Mouse (Mus musculus): ENCODE data around the gene Pdlim3. TPM values are rescaled to one million over a fixed set of nuclear protein-coding genes. Genes with fewer than 3 reads are reported as not detected.

Pdlim3 gene
- polyA plus RNA-seq, 1 experiment from 2014 or later = 14.0 TPM

GRCm38 (mm10) chr8:45906251-45906619, 21.0 kb downstream of the Pdlim3 start:
- no peaks in the 10 kb centered on the region for H3K9me3 ChIP-seq
- peak; percentile 36; the same call in 1 of the 2 replicates for ATAC-seq (ENCODE audit: low FRiP score)
- H3K36me3 ChIP-seq (replicated peaks) = no peaks in the 10 kb centered on the region
- no peak overlapping the region for H3K4me3 ChIP-seq (replicated peaks)
- peaks cover 17% of the 10 kb centered on the region for H3K4me1 ChIP-seq
- H3K9ac ChIP-seq = no peak overlapping the region
- WGBS = 36% methylated on average over 4 of the region's 4 CpGs
- H3K4me2 ChIP-seq = no peak overlapping the region
- no peak overlapping the region for H3K27ac ChIP-seq
- H3K27me3 ChIP-seq = peaks cover 14% of the 10 kb centered on the region

GRCm38 (mm10) chr8:45913707-45914106, 28.4 kb downstream of the Pdlim3 start:
- 86% methylated on average over 11 of the region's 11 CpGs for WGBS

GRCm38 (mm10) chr8:45916496-45916895, 31.2 kb downstream of the Pdlim3 start:
- H3K4me1 ChIP-seq = no peaks in the 10 kb centered on the region
- no peak for ATAC-seq (ENCODE audit: low FRiP score)
- H3K27ac ChIP-seq = no peak overlapping the region
- H3K36me3 ChIP-seq (replicated peaks) = no peaks in the 10 kb centered on the region
- no peaks in the 10 kb centered on the region for H3K27me3 ChIP-seq
- no peaks in the 10 kb centered on the region for H3K9me3 ChIP-seq
- H3K4me2 ChIP-seq = no peak overlapping the region
- H3K9ac ChIP-seq = no peak overlapping the region
- WGBS = 88% methylated on average over 3 of the region's 3 CpGs
- H3K4me3 ChIP-seq (replicated peaks) = no peak overlapping the region

More at GRCm38 (mm10) chr8:45913707-45914106, 28.4 kb downstream of the Pdlim3 start:
- no peak overlapping the region for H3K4me3 ChIP-seq (replicated peaks)
- H3K9me3 ChIP-seq = no peaks in the 10 kb centered on the region
- H3K36me3 ChIP-seq (replicated peaks) = no peaks in the 10 kb centered on the region
- H3K4me2 ChIP-seq = no peak overlapping the region
- no peak overlapping the region for H3K9ac ChIP-seq
- no peak for ATAC-seq (ENCODE audit: low FRiP score)
- H3K4me1 ChIP-seq = peaks cover 3% of the 10 kb centered on the region
- H3K27ac ChIP-seq = no peak overlapping the region
- no peaks in the 10 kb centered on the region for H3K27me3 ChIP-seq

- Histone ChIP-seq H3K4me2 (no peak overlapping the region), H3K36me3 (replicated peaks) (no peaks in the 10 kb centered on the region), H3K9ac (no peak overlapping the region), H3K4me3 (replicated peaks) (no peak overlapping the region), H3K27me3 (no peaks in the 10 kb centered on the region), H3K27ac (no peak overlapping the region), H3K4me1 (no peaks in the 10 kb centered on the region), H3K9me3 (no peaks in the 10 kb centered on the region)
- WGBS = 84% methylated on average over 20 of the region's 20 CpGs
- no peak for ATAC-seq (ENCODE audit: low FRiP score)
Measured at GRCm38 (mm10) chr8:45917040-45917679, 31.9 kb downstream of the Pdlim3 start.

- Histone ChIP-seq H3K36me3 (replicated peaks) (no peaks in the 10 kb centered on the region), H3K4me3 (replicated peaks) (no peak overlapping the region), H3K27ac (no peak overlapping the region), H3K9ac (no peak overlapping the region), H3K4me2 (no peak overlapping the region), H3K4me1 (no peaks in the 10 kb centered on the region), H3K27me3 (no peaks in the 10 kb centered on the region), H3K9me3 (no peaks in the 10 kb centered on the region)
- WGBS = 86% methylated on average over 15 of the region's 15 CpGs
- no peak for ATAC-seq (ENCODE audit: low FRiP score)
Measured at GRCm38 (mm10) chr8:45918891-45919290, 33.6 kb downstream of the Pdlim3 start.

- WGBS = 89% methylated on average over 7 of the region's 7 CpGs
- Histone ChIP-seq H3K4me3 (replicated peaks) (no peak overlapping the region), H3K27ac (no peak overlapping the region), H3K4me2 (no peak overlapping the region), H3K9me3 (no peaks in the 10 kb centered on the region), H3K27me3 (no peaks in the 10 kb centered on the region), H3K36me3 (replicated peaks) (no peaks in the 10 kb centered on the region), H3K9ac (no peak overlapping the region), H3K4me1 (no peaks in the 10 kb centered on the region)
- no peak for ATAC-seq (ENCODE audit: low FRiP score)
Measured at GRCm38 (mm10) chr8:45920392-45920791, 35.1 kb downstream of the Pdlim3 start.

- no peak for ATAC-seq (ENCODE audit: low FRiP score)
- WGBS = 96% methylated on average over 7 of the region's 7 CpGs
- H3K27ac ChIP-seq = no peak overlapping the region
- no peak overlapping the region for H3K4me2 ChIP-seq
- no peaks in the 10 kb centered on the region for H3K36me3 ChIP-seq (replicated peaks)
- no peak overlapping the region for H3K4me3 ChIP-seq (replicated peaks)
- H3K27me3 ChIP-seq = no peaks in the 10 kb centered on the region
- no peaks in the 10 kb centered on the region for H3K9me3 ChIP-seq
- no peaks in the 10 kb centered on the region for H3K4me1 ChIP-seq
- H3K9ac ChIP-seq = no peak overlapping the region
Measured at GRCm38 (mm10) chr8:45922116-45922515, 36.9 kb downstream of the Pdlim3 start.

- peak within 1 kb of the TSS; percentile 37 for H3K4me3 ChIP-seq (replicated peaks)
- H3K9me3 ChIP-seq = no peaks in the 10 kb centered on the region
- no peaks in the 10 kb centered on the region for H3K36me3 ChIP-seq (replicated peaks)
- no peak within 1 kb of the TSS for H3K27ac ChIP-seq
- 3% methylated on average over 23 of the region's 23 CpGs for WGBS
- no peaks in the 10 kb centered on the region for H3K27me3 ChIP-seq
- peaks cover 4% of the 10 kb centered on the region for H3K4me1 ChIP-seq
- peak; percentile 73 for ATAC-seq (ENCODE audit: low FRiP score)
- 0 out of 2 replicates have a peak within 1 kb of the TSS, but pooled peaks have one; percentile 17 for H3K9ac ChIP-seq
- H3K4me2 ChIP-seq = peak within 1 kb of the TSS; percentile 59
Measured at GRCm38 (mm10) chr8:45934582-45935014, 49.3 kb downstream of the Pdlim3 start, which contains the start of gene Ccdc110. Gene Ccdc110, plus strand, starts transcription at chr8:45934619.

GRCm38 (mm10) chr8:45936986-45937385, 51.7 kb downstream of the Pdlim3 start:
- 90% methylated on average over 9 of the region's 9 CpGs for WGBS
- no peaks in the 10 kb centered on the region for H3K9me3 ChIP-seq
- H3K36me3 ChIP-seq (replicated peaks) = no peaks in the 10 kb centered on the region
- no peak overlapping the region for H3K27ac ChIP-seq
- H3K4me1 ChIP-seq = peaks cover 4% of the 10 kb centered on the region
- no peaks in the 10 kb centered on the region for H3K27me3 ChIP-seq
- no peak overlapping the region for H3K9ac ChIP-seq
- H3K4me2 ChIP-seq = no peak overlapping the region
- ATAC-seq (ENCODE audit: low FRiP score) = no peak
- no peak overlapping the region for H3K4me3 ChIP-seq (replicated peaks)

- Histone ChIP-seq H3K9ac (no peak overlapping the region), H3K4me1 (no peaks in the 10 kb centered on the region), H3K36me3 (replicated peaks) (no peaks in the 10 kb centered on the region), H3K27ac (no peak overlapping the region), H3K27me3 (no peaks in the 10 kb centered on the region), H3K4me3 (replicated peaks) (no peak overlapping the region), H3K4me2 (no peak overlapping the region), H3K9me3 (no peaks in the 10 kb centered on the region)
- no peak for ATAC-seq (ENCODE audit: low FRiP score)
- WGBS = 94% methylated on average over 4 of the region's 4 CpGs
Measured at GRCm38 (mm10) chr8:45946283-45946682, 61.0 kb downstream of the Pdlim3 start.

- H3K27me3 ChIP-seq = no peaks in the 10 kb centered on the region
- no peak overlapping the region for H3K4me2 ChIP-seq
- no peak overlapping the region for H3K9ac ChIP-seq
- no peaks in the 10 kb centered on the region for H3K36me3 ChIP-seq (replicated peaks)
- no peak for ATAC-seq (ENCODE audit: low FRiP score)
- no peak overlapping the region for H3K27ac ChIP-seq
- no peaks in the 10 kb centered on the region for H3K9me3 ChIP-seq
- no peaks in the 10 kb centered on the region for H3K4me1 ChIP-seq
- 35% methylated on average over 2 of the region's 2 CpGs for WGBS
- no peak overlapping the region for H3K4me3 ChIP-seq (replicated peaks)
Measured at GRCm38 (mm10) chr8:45950622-45951021, 65.4 kb downstream of the Pdlim3 start.

Data from forebrain, embryonic 12.5 days (tissue).